Mouse (Mus musculus) thymus, adult 2 months (tissue): ENCODE data around the gene Sp6.

ENCODE experiments used
- CTCF ChIP-seq: fragments of 200-500 bp; IDR thresholded peaks from 2 replicates; pipeline ENCODE4 v1.5.1; 2012; ENCODE audit warnings: mild to moderate bottlenecking, control low read depth, low read length, moderate library complexity, borderline replicate concordance; ENCODE audit not compliant: control insufficient read depth, poor library complexity, insufficient read depth; ENCODE audit errors: extremely low read depth
- POLR2A ChIP-seq: fragments of 200-500 bp; IDR thresholded peaks from 2 replicates; pipeline ENCODE4 v1.6.1; 2012; ENCODE audit warnings: mild to moderate bottlenecking, low read length, control low read depth, moderate library complexity; ENCODE audit not compliant: control insufficient read depth, poor library complexity, insufficient read depth; ENCODE audit errors: extremely low read depth

DNA sequence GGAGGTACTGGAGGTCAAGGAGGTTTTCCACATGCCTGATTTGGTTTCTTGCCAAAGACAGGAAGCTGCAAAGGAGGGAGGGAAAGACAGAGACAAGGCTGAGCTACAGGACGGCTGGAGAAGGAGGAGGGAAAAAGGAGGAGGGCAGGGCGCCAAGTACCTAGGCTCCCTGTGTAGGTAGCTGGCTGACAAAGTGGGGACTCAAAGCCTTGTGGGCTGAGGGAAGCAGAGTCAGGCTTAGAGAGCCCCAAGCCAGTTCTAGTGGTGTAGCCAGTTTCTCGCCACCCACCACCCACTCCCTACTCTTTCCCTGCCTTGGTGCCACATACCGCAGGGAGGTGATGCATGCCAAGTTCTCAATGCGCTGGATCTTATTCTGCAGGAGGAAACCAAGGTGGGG is 22.9 kb downstream of the Sp6 start:
- no peak for TF ChIP-seq CTCF
- no peak for TF ChIP-seq POLR2A
